Mouse (Mus musculus): ENCODE results near the gene Urb2. TPM values are rescaled to one million over a fixed set of nuclear protein-coding genes. Genes with fewer than 3 reads are reported as not detected.

The Urb2 gene
- polyA plus RNA-seq (2012; rRNA removed): 3.4 and 3.8 TPM in 2 replicates

DNA sequence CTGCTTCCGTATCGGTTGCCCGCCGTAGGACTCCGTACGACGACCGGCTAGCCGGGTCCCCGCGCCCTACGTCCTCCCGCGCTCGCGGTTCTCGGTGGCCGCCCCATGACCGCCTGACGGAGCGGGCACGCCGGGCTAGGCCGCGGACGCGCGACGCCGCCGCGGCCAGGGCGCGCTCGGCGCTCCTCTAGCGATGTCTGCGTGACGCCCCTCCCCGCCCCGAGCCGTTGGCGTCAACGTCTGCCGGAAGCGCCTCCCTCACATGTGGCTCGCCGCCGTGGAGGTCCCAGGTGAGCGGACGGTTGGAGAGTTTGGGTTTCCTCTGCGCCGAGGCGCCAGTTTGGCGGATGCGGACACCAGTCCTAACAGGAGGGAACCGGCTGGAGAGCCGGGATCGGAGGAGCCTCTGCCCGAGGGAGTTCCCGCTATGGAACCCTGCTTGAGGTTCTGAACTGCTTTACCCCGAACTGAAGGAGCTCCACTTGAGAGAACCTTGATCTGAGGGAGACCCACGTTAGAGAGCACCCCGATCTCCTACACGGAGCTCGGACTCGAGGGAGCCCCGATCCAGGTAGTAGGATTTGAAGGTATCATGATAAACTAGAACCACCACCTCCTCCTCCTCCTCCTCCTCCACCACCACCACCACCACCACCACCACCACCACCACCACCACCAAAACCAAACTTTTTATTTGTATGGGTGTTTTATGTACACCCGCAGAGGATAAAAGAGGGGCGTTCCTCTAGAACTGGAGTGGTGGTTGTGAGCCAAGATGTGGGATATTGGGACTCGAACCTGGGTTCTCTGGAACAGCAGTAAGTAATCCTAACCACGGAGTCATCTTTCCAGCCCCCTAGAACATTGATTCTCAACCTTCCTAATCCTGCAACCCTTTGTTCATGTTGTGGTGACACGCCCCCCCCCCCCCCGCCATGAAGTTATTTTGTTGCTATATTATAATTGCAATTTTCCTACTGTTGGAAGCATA, at the start of gene Urb2, which contains the start of gene Taf5l:
Urb2 (plus strand) TSS at position 272 of the 991 bp plus-strand sequence.
Taf5l (minus strand) TSS at position 161 of the 991 bp plus-strand sequence.

DNA sequence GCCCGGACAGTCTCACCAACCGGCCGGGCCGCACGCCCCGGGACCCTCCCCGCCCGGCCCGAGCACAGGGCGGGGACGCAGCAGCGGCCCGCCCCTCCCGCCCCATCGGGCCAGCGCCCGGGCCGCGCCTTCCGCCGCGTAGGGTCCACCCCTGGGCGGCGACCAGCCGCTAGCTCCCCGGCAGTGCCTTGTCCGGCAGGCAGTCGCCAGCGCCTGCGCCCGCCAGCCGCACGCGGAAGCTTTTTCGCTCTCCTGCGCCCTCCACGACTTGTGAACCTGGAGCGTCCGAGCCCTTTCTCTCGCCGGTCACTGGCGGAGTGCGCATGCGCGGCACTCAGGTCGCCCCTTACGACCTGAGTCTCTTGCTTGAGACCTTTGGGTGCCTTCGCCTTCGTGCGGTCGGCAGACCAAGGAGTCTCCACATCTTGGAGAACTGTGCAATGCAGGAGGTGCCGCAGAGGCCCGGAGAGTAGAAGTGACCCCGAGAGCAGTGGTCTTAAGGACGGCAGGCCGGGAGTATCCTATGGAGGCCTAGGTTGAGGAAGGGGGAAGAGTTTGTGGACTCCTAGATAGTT, 38.4 kb upstream of the Urb2 start, which contains the start of gene Abcb10:
Abcb10 (minus strand) TSS at position 297 of the 575 bp plus-strand sequence.

Other genes starting within 250 kb of the Urb2 start
- gene Rab4a, start 215.5 kb upstream of the Urb2 start, polyA plus RNA-seq (2012; rRNA removed): 32.7 and 33.4 TPM in 2 replicates
- 0.87 and 1.0 TPM in 2 replicates for gene Ccsap, start 161.3 kb upstream of the Urb2 start, polyA plus RNA-seq (2012; rRNA removed)
- 9.3 and 37.2 TPM in 2 replicates for gene Acta1, start 126.8 kb upstream of the Urb2 start, polyA plus RNA-seq (2012; rRNA removed)
- gene Nup133, start 72.2 kb upstream of the Urb2 start, polyA plus RNA-seq (2012; rRNA removed): 4.9 and 6.9 TPM in 2 replicates
- gene Abcb10, start 38.4 kb upstream of the Urb2 start, polyA plus RNA-seq (2012; rRNA removed): 14.3 and 14.4 TPM in 2 replicates
- gene Taf5l, start 111 bp upstream of the Urb2 start, polyA plus RNA-seq (2012; rRNA removed): 33.5 and 34.3 TPM in 2 replicates
- gene Galnt2, start 209.9 kb downstream of the Urb2 start, polyA plus RNA-seq (2012; rRNA removed): 19.3 and 23.5 TPM in 2 replicates

All from colon, adult 2 months (tissue).